ENCODE assay signal across 9 mouse cellular contexts in genomic region chr10:128376099-128376454, GRCm38 (mm10). TPM values are rescaled to one million over a fixed set of nuclear protein-coding genes. Genes with fewer than 3 reads are reported as not detected.
DNase-seq lines count a peak whose midpoint lies in the region; ATAC-seq lines count a peak whose summit lies in the region.
"Had no signal": no experiment of that assay in that cellular context is flagged by ENCODE, and none has a peak within 500 bp of the region (broad histone marks: within the 10 kb centered on the region; RNA-seq: fewer than 3 reads in every experiment).

No protein-coding gene starts in this region.

- H3K36me3 ChIP-seq in lung, embryonic 15.5 days, result peaks cover 24% of the 10 kb centered on the region
- peaks cover 33% of the 10 kb centered on the region for H3K36me3 ChIP-seq in forebrain, embryonic 10.5 days (replicated peaks)
- H3K36me3 ChIP-seq in limb, embryonic 11.5 days (ENCODE audit: control insufficient read depth, insufficient read depth, low read length), result peaks cover 11% of the 10 kb centered on the region
- peaks cover 23% of the 10 kb centered on the region for H3K36me3 ChIP-seq in neural tube, embryonic 15.5 days

- H3K27me3 ChIP-seq in lung, embryonic 15.5 days, result no peaks in the 10 kb centered on the region
- H3K27me3 ChIP-seq in forebrain, embryonic 10.5 days (ENCODE audit: poor library complexity, severe bottlenecking), result no peaks in the 10 kb centered on the region
- H3K27me3 ChIP-seq in limb, embryonic 11.5 days (ENCODE audit: control insufficient read depth, insufficient read depth, low read length), result no peaks in the 10 kb centered on the region
- H3K27me3 ChIP-seq in neural tube, embryonic 15.5 days (replicated peaks), result no peaks in the 10 kb centered on the region

- WGBS in lung, embryonic 15.5 days, result 46% methylated on average over 4 of the region's 4 CpGs
- 48% methylated on average over 4 of the region's 4 CpGs for WGBS in forebrain, embryonic 10.5 days
- 54% methylated on average over 4 of the region's 4 CpGs for WGBS in limb, embryonic 11.5 days
- 38% methylated on average over 4 of the region's 4 CpGs for WGBS in neural tube, embryonic 15.5 days

- H3K4me2 ChIP-seq in lung, embryonic 15.5 days, result peak overlapping the region; percentile 87
- peak overlapping the region; percentile 78 for H3K4me2 ChIP-seq in limb, embryonic 11.5 days (ENCODE audit: low read depth, severe bottlenecking)
- H3K4me2 ChIP-seq in neural tube, embryonic 15.5 days, result peak overlapping the region; percentile 80

- peak overlapping the region; percentile 99 for H3K9ac ChIP-seq in lung, embryonic 15.5 days
- peak overlapping the region; percentile 98 for H3K9ac ChIP-seq in limb, embryonic 11.5 days (ENCODE audit: low read length)
- peak overlapping the region; percentile 83 for H3K9ac ChIP-seq in neural tube, embryonic 15.5 days (replicated peaks)

- no peaks in the 10 kb centered on the region for H3K9me3 ChIP-seq in lung, embryonic 15.5 days
- no peaks in the 10 kb centered on the region for H3K9me3 ChIP-seq in forebrain, embryonic 10.5 days
- no peaks in the 10 kb centered on the region for H3K9me3 ChIP-seq in limb, embryonic 11.5 days (ENCODE audit: control insufficient read depth, low read length)
- H3K9me3 ChIP-seq in neural tube, embryonic 15.5 days (replicated peaks), result no peaks in the 10 kb centered on the region

- no peak for DNase-seq in lung, adult 18-20 months
- DNase-seq in forebrain, embryonic 10.5 days (ENCODE audit: extremely low spot score, low spot score), result no peak
- no peak for DNase-seq in limb, embryonic 11.5 days (ENCODE audit: low spot score)
- DNase-seq in left cerebral cortex, adult 11 months (ENCODE audit: low spot score), result no peak
- DNase-seq in thymus, postnatal 0 days (ENCODE audit: low spot score), result no peak
- no peak for DNase-seq in layer of hippocampus, adult 8-10 months (ENCODE audit: low spot score in 2 of 2)
- DNase-seq: right cerebral cortex, postnatal 25 days had no signal

- ATAC-seq in lung, embryonic 15.5 days (ENCODE audit: borderline replicate concordance, extremely low read depth, low FRiP score, low TSS enrichment), result no peak
- ATAC-seq in limb, embryonic 11.5 days (ENCODE audit: insufficient number of reproducible peaks, low FRiP score, low TSS enrichment, low read depth), result no peak
- ATAC-seq in neural tube, embryonic 15.5 days (ENCODE audit: low FRiP score), result no peak

- H3K4me1 ChIP-seq in lung, embryonic 15.5 days, result peaks cover 14% of the 10 kb centered on the region
- H3K4me1 ChIP-seq in forebrain, embryonic 10.5 days, result peaks cover 32% of the 10 kb centered on the region
- H3K4me1 ChIP-seq in limb, embryonic 11.5 days (ENCODE audit: control insufficient read depth, insufficient read depth, low read length), result peaks cover 16% of the 10 kb centered on the region; the same call in 1 of the 2 replicates
- H3K4me1 ChIP-seq in neural tube, embryonic 15.5 days, result peaks cover 30% of the 10 kb centered on the region

- peak overlapping the region; percentile 95 for H3K27ac ChIP-seq in lung, embryonic 15.5 days
- peak overlapping the region; percentile 98 for H3K27ac ChIP-seq in forebrain, embryonic 10.5 days
- peak overlapping the region; percentile 95 for H3K27ac ChIP-seq in limb, embryonic 11.5 days (replicated peaks; ENCODE audit: low read depth, low read length)
- H3K27ac ChIP-seq in neural tube, embryonic 15.5 days (replicated peaks), result peak overlapping the region; percentile 97

- peak overlapping the region; percentile 95 for H3K4me3 ChIP-seq in lung, embryonic 15.5 days
- peak overlapping the region; percentile 75 for H3K4me3 ChIP-seq in forebrain, embryonic 10.5 days
- peak overlapping the region; percentile 100 for H3K4me3 ChIP-seq in limb, embryonic 11.5 days (ENCODE audit: low read depth, low read length)
- H3K4me3 ChIP-seq in neural tube, embryonic 15.5 days (replicated peaks), result peak overlapping the region; percentile 91

RNA-seq across cellular contexts. Expression of gene Ankrd52, which starts 0.8 kb away (rescaled TPM):
- 13.0 and 14.9 TPM in 2 replicates for polyA plus RNA-seq in lung, embryonic 15.5 days (2015; fragmentation: Nextera tagmentation; extraction: Ambion mirVana)
- 11.1 and 13.1 TPM in 2 replicates for polyA plus RNA-seq in forebrain, embryonic 10.5 days (2016; fragmentation: Nextera tagmentation; extraction: Ambion mirVana)
- polyA plus RNA-seq in limb, embryonic 11.5 days (2014; fragmentation: Nextera tagmentation; extraction: Ambion mirVana), result 12.0 and 12.8 TPM in 2 replicates
- 11.2 and 13.1 TPM in 2 replicates for polyA plus RNA-seq in neural tube, embryonic 15.5 days (2015; fragmentation: Nextera tagmentation; extraction: Ambion mirVana)
- 7.4 and 9.9 TPM in 2 replicates for polyA plus RNA-seq in thymus, postnatal 0 days (2015; fragmentation: Nextera tagmentation; extraction: Ambion mirVana)
- 10 to 100 TPM; 46.3 to 57.3 (median 50.2) TPM for total RNA-seq in layer of hippocampus, adult 8-10 months (2022)

RNA-seq across cellular contexts. Expression of gene Coq10a, which starts 7.3 kb away (rescaled TPM):
- polyA plus RNA-seq in lung, embryonic 15.5 days (2015; fragmentation: Nextera tagmentation; extraction: Ambion mirVana), result 12.5 and 12.6 TPM in 2 replicates
- 9.2 and 10.1 TPM in 2 replicates for polyA plus RNA-seq in forebrain, embryonic 10.5 days (2016; fragmentation: Nextera tagmentation; extraction: Ambion mirVana)
- 8.5 and 11.0 TPM in 2 replicates for polyA plus RNA-seq in limb, embryonic 11.5 days (2014; fragmentation: Nextera tagmentation; extraction: Ambion mirVana)
- 34.6 and 40.8 TPM in 2 replicates for polyA plus RNA-seq in neural tube, embryonic 15.5 days (2015; fragmentation: Nextera tagmentation; extraction: Ambion mirVana)
- polyA plus RNA-seq in thymus, postnatal 0 days (2015; fragmentation: Nextera tagmentation; extraction: Ambion mirVana), result 17.1 and 21.8 TPM in 2 replicates
- 10 to 100 TPM; 47.5 to 57.4 (median 51.9) TPM for total RNA-seq in layer of hippocampus, adult 8-10 months (2022)

RNA-seq across cellular contexts. Expression of gene Slc39a5, which starts 25.0 kb away (rescaled TPM):
- 0.31 and 0.99 TPM in 2 replicates for polyA plus RNA-seq in lung, embryonic 15.5 days (2015; fragmentation: Nextera tagmentation; extraction: Ambion mirVana)
- polyA plus RNA-seq in forebrain, embryonic 10.5 days (2016; fragmentation: Nextera tagmentation; extraction: Ambion mirVana), result 0.30 TPM in 1 of 2 replicates, not detected in the other
- 0.07 and 0.20 TPM in 2 replicates for polyA plus RNA-seq in limb, embryonic 11.5 days (2014; fragmentation: Nextera tagmentation; extraction: Ambion mirVana)
- 0.68 and 4.4 TPM in 2 replicates for polyA plus RNA-seq in neural tube, embryonic 15.5 days (2015; fragmentation: Nextera tagmentation; extraction: Ambion mirVana)
- polyA plus RNA-seq in thymus, postnatal 0 days (2015; fragmentation: Nextera tagmentation; extraction: Ambion mirVana), result 0.38 and 0.44 TPM in 2 replicates
- total RNA-seq in layer of hippocampus, adult 8-10 months (2022), result under 1 TPM in 3 of 4 experiments, not detected in 1; 0.35 to 0.45 (median 0.43) TPM

RNA-seq across cellular contexts. Expression of gene Nabp2, which starts 35.2 kb away (rescaled TPM):
- 72.1 and 75.7 TPM in 2 replicates for polyA plus RNA-seq in lung, embryonic 15.5 days (2015; fragmentation: Nextera tagmentation; extraction: Ambion mirVana)
- polyA plus RNA-seq in forebrain, embryonic 10.5 days (2016; fragmentation: Nextera tagmentation; extraction: Ambion mirVana), result 161 and 164 TPM in 2 replicates
- 89.9 and 91.8 TPM in 2 replicates for polyA plus RNA-seq in limb, embryonic 11.5 days (2014; fragmentation: Nextera tagmentation; extraction: Ambion mirVana)
- 128 and 133 TPM in 2 replicates for polyA plus RNA-seq in neural tube, embryonic 15.5 days (2015; fragmentation: Nextera tagmentation; extraction: Ambion mirVana)
- 59.0 and 68.0 TPM in 2 replicates for polyA plus RNA-seq in thymus, postnatal 0 days (2015; fragmentation: Nextera tagmentation; extraction: Ambion mirVana)
- 100 to 1,000 TPM in 2 of 4 experiments, 10 to 100 TPM in 2; 94.4 to 107 (median 100) TPM for total RNA-seq in layer of hippocampus, adult 8-10 months (2022)

RNA-seq across cellular contexts. Expression of gene Rnf41, which starts 35.4 kb away (rescaled TPM):
- 39.8 and 42.1 TPM in 2 replicates for polyA plus RNA-seq in lung, embryonic 15.5 days (2015; fragmentation: Nextera tagmentation; extraction: Ambion mirVana)
- polyA plus RNA-seq in forebrain, embryonic 10.5 days (2016; fragmentation: Nextera tagmentation; extraction: Ambion mirVana), result 40.9 and 42.9 TPM in 2 replicates
- 34.3 and 34.6 TPM in 2 replicates for polyA plus RNA-seq in limb, embryonic 11.5 days (2014; fragmentation: Nextera tagmentation; extraction: Ambion mirVana)
- polyA plus RNA-seq in neural tube, embryonic 15.5 days (2015; fragmentation: Nextera tagmentation; extraction: Ambion mirVana), result 78.3 and 80.5 TPM in 2 replicates
- polyA plus RNA-seq in thymus, postnatal 0 days (2015; fragmentation: Nextera tagmentation; extraction: Ambion mirVana), result 30.0 and 31.7 TPM in 2 replicates
- total RNA-seq in layer of hippocampus, adult 8-10 months (2022), result 10 to 100 TPM; 71.7 to 79.9 (median 75.7) TPM
